ENCODE assay signal across 13 mouse cellular contexts in the genomic region with DNA sequence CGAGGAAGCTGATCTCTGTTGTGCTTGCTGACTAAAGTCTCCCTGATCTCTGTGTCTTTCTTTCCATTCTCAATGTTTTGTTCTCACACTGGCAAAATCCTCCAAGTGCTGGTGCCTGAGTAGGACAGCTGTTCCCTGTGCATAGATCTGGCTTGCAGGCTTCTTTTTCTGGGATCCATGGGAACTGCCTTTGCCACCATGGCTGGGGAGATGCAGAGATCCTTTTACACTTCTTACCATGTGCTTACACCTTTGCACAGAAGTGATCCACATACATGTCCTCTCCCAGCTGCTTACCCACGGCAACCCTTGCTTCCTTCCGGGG.
DNase-seq lines count a peak whose midpoint lies in the region; ATAC-seq and TF ChIP-seq lines count a peak whose summit lies in the region.
"Had no signal": no experiment of that assay in that cellular context is flagged by ENCODE, and none has a peak within 500 bp of the region (broad histone marks: within the 10 kb centered on the region; RNA-seq: fewer than 3 reads in every experiment).

No protein-coding gene starts in this region.

- no peaks in the 10 kb centered on the region for H3K27me3 ChIP-seq in heart, embryonic 10.5 days (ENCODE audit: insufficient read depth, poor library complexity, severe bottlenecking)
- H3K27me3 ChIP-seq in kidney, embryonic 14.5 days (ENCODE audit: control insufficient read depth, insufficient read depth, low read length) = no peaks in the 10 kb centered on the region
- H3K27me3 ChIP-seq in spleen, adult 2 months (ENCODE audit: control insufficient read depth, insufficient read depth, low read length) = no peaks in the 10 kb centered on the region
- no peaks in the 10 kb centered on the region for H3K27me3 ChIP-seq in thymus, adult 2 months (ENCODE audit: control insufficient read depth, insufficient read depth, low read length)
- H3K27me3 ChIP-seq: liver, embryonic 15.5 days; midbrain, embryonic 12.5 days had no signal

- H3K27ac ChIP-seq in heart, embryonic 10.5 days = peak overlapping the region; percentile 69; the same call in 1 of the 2 replicates
- peak overlapping the region; percentile 67; the same call in 1 of the 2 replicates for H3K27ac ChIP-seq in kidney, embryonic 14.5 days (ENCODE audit: low read depth, low read length)
- 0 out of 2 replicates have a peak overlapping the region, but pooled peaks have one; percentile 11 for H3K27ac ChIP-seq in spleen, adult 2 months (ENCODE audit: insufficient read depth, low read length)
- H3K27ac ChIP-seq in thymus, adult 2 months (ENCODE audit: control insufficient read depth, insufficient read depth, low read length) = no peak overlapping the region
- H3K27ac ChIP-seq: liver, embryonic 15.5 days; midbrain, embryonic 12.5 days had no signal

- H3K4me3 ChIP-seq in heart, embryonic 10.5 days = no peak overlapping the region
- no peak overlapping the region for H3K4me3 ChIP-seq in kidney, embryonic 14.5 days (ENCODE audit: low read length)
- H3K4me3 ChIP-seq in spleen, adult 2 months (ENCODE audit: extremely low read depth, insufficient read depth, insufficient read length) = no peak overlapping the region
- no peak overlapping the region for H3K4me3 ChIP-seq in thymus, adult 2 months (ENCODE audit: control insufficient read depth, insufficient read depth, low read length)
- H3K4me3 ChIP-seq: liver, embryonic 15.5 days; midbrain, embryonic 12.5 days; myocyte had no signal

- DNase-seq in heart, embryonic 10.5 days (ENCODE audit: low spot score) = peak; percentile 59
- DNase-seq in heart, adult 8-10 months (ENCODE audit: low spot score) = no peak
- DNase-seq in kidney, adult 18-20 months = no peak
- no peak for DNase-seq in spleen, adult 2 months (ENCODE audit: low read depth in 1 of 2, low spot score in 2 of 2)
- no peak for DNase-seq in spleen, postnatal 14 days (ENCODE audit: low spot score in 2 of 2)
- DNase-seq in urinary bladder, adult 18-20 months (ENCODE audit: low spot score in 2 of 2) = no peak
- DNase-seq in thymus, adult 2 months = no peak
- DNase-seq: cerebellum, adult 9-11 months; lung, postnatal 4 days had no signal

- no peak for TF ChIP-seq POLR2A in spleen, adult 2 months (IDR thresholded peaks at IDR 0.05; ENCODE audit: low read depth, low read length)
- no peak for TF ChIP-seq POLR2A in thymus, adult 2 months (IDR thresholded peaks at IDR 0.05; ENCODE audit: control insufficient read depth, extremely low read depth, insufficient read depth, low read length, poor library complexity)

- peaks cover 22% of the 10 kb centered on the region for H3K4me1 ChIP-seq in heart, embryonic 10.5 days
- peaks cover 17% of the 10 kb centered on the region for H3K4me1 ChIP-seq in kidney, embryonic 14.5 days (ENCODE audit: control insufficient read depth, insufficient read depth, low read length)
- H3K4me1 ChIP-seq in spleen, adult 2 months (ENCODE audit: control insufficient read depth, insufficient read depth, insufficient read length) = no peaks in the 10 kb centered on the region
- H3K4me1 ChIP-seq in thymus, adult 2 months (replicated peaks; ENCODE audit: control insufficient read depth, insufficient read depth, low read length) = no peaks in the 10 kb centered on the region
- H3K4me1 ChIP-seq: liver, embryonic 15.5 days; midbrain, embryonic 12.5 days had no signal

- no peak for TF ChIP-seq CTCF in spleen, adult 2 months (IDR thresholded peaks at IDR 0.05; ENCODE audit: extremely low read depth, insufficient read depth, insufficient read length, insufficient replicate concordance)
- no peak for TF ChIP-seq CTCF in thymus, adult 2 months (IDR thresholded peaks at IDR 0.05; ENCODE audit: borderline replicate concordance, control insufficient read depth, extremely low read depth, insufficient read depth, low read length, poor library complexity)

- H3K9me3 ChIP-seq in heart, embryonic 10.5 days = no peaks in the 10 kb centered on the region
- no peaks in the 10 kb centered on the region for H3K9me3 ChIP-seq in kidney, embryonic 14.5 days (ENCODE audit: control insufficient read depth, low read length)
- H3K9me3 ChIP-seq: liver, embryonic 15.5 days; midbrain, embryonic 12.5 days had no signal

- no peak overlapping the region for H3K4me2 ChIP-seq in kidney, embryonic 14.5 days (replicated peaks; ENCODE audit: low read depth, low read length)
- H3K4me2 ChIP-seq: liver, embryonic 15.5 days; midbrain, embryonic 12.5 days had no signal

- ATAC-seq in kidney, embryonic 14.5 days (ENCODE audit: low FRiP score, low TSS enrichment) = no peak

- WGBS in heart, embryonic 10.5 days = 45% methylated on average over 3 of the region's 3 CpGs
- WGBS in kidney, embryonic 14.5 days = 60% methylated on average over 3 of the region's 3 CpGs
- WGBS in spleen, adult 2 months = 85% methylated on average over 3 of the region's 3 CpGs
- WGBS in thymus, adult 2 months = 86% methylated on average over 3 of the region's 3 CpGs

- no peaks in the 10 kb centered on the region for H3K36me3 ChIP-seq in heart, embryonic 10.5 days
- H3K36me3 ChIP-seq in kidney, embryonic 14.5 days (ENCODE audit: control insufficient read depth, insufficient read depth, low read length) = no peaks in the 10 kb centered on the region
- H3K36me3 ChIP-seq in spleen, adult 2 months (ENCODE audit: control insufficient read depth, insufficient read depth, low read length) = no peaks in the 10 kb centered on the region
- H3K36me3 ChIP-seq in thymus, adult 2 months (ENCODE audit: control insufficient read depth, insufficient read depth, low read length) = no peaks in the 10 kb centered on the region
- H3K36me3 ChIP-seq: liver, embryonic 15.5 days; midbrain, embryonic 12.5 days had no signal

- H3K9ac ChIP-seq in kidney, embryonic 14.5 days (ENCODE audit: low read depth, low read length) = no peak overlapping the region
- H3K9ac ChIP-seq: liver, embryonic 15.5 days; midbrain, embryonic 12.5 days had no signal
